In the genomic region with DNA sequence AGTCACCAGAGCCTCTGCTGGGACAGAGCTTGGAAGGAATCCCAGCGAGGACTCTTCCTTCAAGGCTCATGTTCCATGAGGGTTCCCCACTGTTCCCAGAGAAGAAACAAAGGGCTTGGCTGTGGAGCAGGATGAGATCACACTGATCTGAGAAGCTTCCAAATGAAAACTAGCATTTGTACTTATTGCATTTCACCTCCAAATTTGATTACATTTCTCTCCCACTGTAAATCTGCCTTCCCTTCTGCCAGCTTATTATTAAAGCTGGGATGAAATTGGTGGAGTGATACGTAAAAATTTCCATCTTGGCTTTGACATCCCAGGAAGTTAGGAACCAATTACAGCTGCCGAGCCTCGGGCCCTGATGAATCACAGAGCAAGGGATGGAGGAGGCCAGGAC, we compare ENCODE assay signal across 17 mouse cellular contexts.
A peak's percentile ranks its signal among the peaks of the same experiment; 100 is the strongest.
DNase-seq lines count a peak whose midpoint lies in the region.
"Had no signal": no experiment of that assay in that cellular context is flagged by ENCODE, and none has a peak within 500 bp of the region (broad histone marks: within the 10 kb centered on the region; RNA-seq: fewer than 3 reads in every experiment).

No protein-coding gene starts in this region.

- H3K4me3 ChIP-seq in embryonic facial prominence, embryonic 10.5 days: no peak overlapping the region
- H3K4me3 ChIP-seq: embryonic facial prominence, embryonic 12.5 days; forebrain, embryonic 15.5 days; heart, embryonic 10.5 days; hindbrain, embryonic 13.5 days had no signal

- no peak overlapping the region for H3K27ac ChIP-seq in embryonic facial prominence, embryonic 10.5 days (replicated peaks)
- H3K27ac ChIP-seq: embryonic facial prominence, embryonic 12.5 days; forebrain, embryonic 15.5 days; heart, embryonic 10.5 days; hindbrain, embryonic 13.5 days had no signal

- peak; percentile 89 for DNase-seq in MN1 (ENCODE audit: low spot score)
- DNase-seq in layer of hippocampus, adult 11-12 months (ENCODE audit: low spot score): peak; percentile 37
- peak; percentile 58 for DNase-seq in layer of hippocampus, adult 9-10 months (ENCODE audit: low spot score)
- DNase-seq in telencephalon, adult 2 months (ENCODE audit: low read depth, low spot score): peak; percentile 15
- DNase-seq in embryo, embryonic 11 days: no peak
- no peak for DNase-seq in embryonic facial prominence, embryonic 10.5 days (ENCODE audit: low spot score)
- DNase-seq: adrenal gland, adult 2 months; adrenal gland, postnatal 25 days; cerebellum, adult 2 months; cerebellum, postnatal 10 days; gastrocnemius, postnatal 36 days; heart, adult 11 months; heart, postnatal 10 days had no signal

- no peaks in the 10 kb centered on the region for H3K9me3 ChIP-seq in embryonic facial prominence, embryonic 10.5 days
- H3K9me3 ChIP-seq: embryonic facial prominence, embryonic 12.5 days; forebrain, embryonic 15.5 days; heart, embryonic 10.5 days; hindbrain, embryonic 13.5 days had no signal

- no peaks in the 10 kb centered on the region for H3K27me3 ChIP-seq in embryonic facial prominence, embryonic 10.5 days (replicated peaks; ENCODE audit: low read depth, poor library complexity, severe bottlenecking)
- H3K27me3 ChIP-seq: embryonic facial prominence, embryonic 12.5 days; forebrain, embryonic 15.5 days; hindbrain, embryonic 13.5 days had no signal

- 85% methylated on average over 4 of the region's 4 CpGs for WGBS in embryonic facial prominence, embryonic 10.5 days

- H3K36me3 ChIP-seq in embryonic facial prominence, embryonic 10.5 days (replicated peaks): no peaks in the 10 kb centered on the region
- H3K36me3 ChIP-seq: embryonic facial prominence, embryonic 12.5 days; forebrain, embryonic 15.5 days; heart, embryonic 10.5 days; hindbrain, embryonic 13.5 days had no signal

- no peaks in the 10 kb centered on the region for H3K4me1 ChIP-seq in embryonic facial prominence, embryonic 10.5 days
- H3K4me1 ChIP-seq: embryonic facial prominence, embryonic 12.5 days; forebrain, embryonic 15.5 days; heart, embryonic 10.5 days; hindbrain, embryonic 13.5 days had no signal

Comparison
In these comparisons a context has a peak if more than half of its experiments do, and no peak if none do; other contexts are left out.
1. DNase-seq: peak in MN1 (single experiment), layer of hippocampus, adult 11-12 months (single experiment), layer of hippocampus, adult 9-10 months (single experiment) and telencephalon, adult 2 months (single experiment); none in embryo, embryonic 11 days (single experiment) and embryonic facial prominence, embryonic 10.5 days (single experiment).